Mouse (Mus musculus): ENCODE measurements at regions not wholly inside any gene's neighbourhood (a gene's known extent, or its start where the extent isn't known, plus 50 kb on each side); places are given as distances from the start of the nearest gene placed in this dataset.

DNA sequence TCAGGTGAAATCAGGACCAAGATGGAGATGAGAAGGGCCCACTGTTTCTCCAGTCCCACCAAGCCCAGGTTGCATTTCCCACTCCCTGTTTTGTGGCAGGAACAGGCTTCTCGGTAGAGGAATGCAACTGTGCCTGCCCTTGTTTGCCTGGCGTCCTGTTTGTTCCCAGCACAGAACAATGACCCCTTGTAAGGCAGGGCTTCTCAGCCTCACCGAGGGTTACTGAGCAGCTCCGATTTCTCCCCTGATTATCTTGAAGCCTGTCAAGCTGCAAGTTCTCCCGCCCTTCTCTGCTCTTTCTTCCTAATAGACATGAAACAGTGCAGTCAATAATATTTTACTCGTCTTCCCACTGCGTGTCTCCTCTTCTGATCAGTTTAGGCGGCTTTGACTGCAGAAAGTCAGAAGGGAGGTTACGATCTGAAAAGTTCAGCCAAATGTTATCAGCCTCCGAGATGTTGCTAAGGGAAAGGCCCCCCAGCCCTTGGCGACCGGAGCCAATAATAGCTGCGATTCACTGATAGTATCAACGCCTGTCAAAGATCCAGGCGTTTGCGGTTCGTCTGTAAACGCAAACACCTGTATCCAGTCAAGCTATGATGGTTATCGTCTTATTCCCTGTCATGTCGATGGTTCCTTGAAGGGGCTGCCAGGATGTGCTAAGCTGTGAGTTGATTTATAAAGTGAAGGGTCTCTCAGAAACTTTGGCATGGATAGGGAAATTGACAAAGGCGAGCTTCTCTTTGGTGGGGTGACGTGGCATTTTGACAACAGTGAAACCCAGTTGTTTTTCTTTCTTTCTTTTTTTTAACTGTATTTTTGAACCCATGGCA is 287.7 kb upstream of the Zfp507 start:
- TF ChIP-seq POLR2A (IDR thresholded peaks at IDR 0.05; ENCODE audit: extremely low read depth, insufficient read depth, low read length) (no peak), CTCF (IDR thresholded peaks at IDR 0.05; ENCODE audit: extremely low read depth, insufficient read depth, low read length) (no peak)
